Mouse (Mus musculus) lung, postnatal 0 days (tissue): Measurements from ENCODE around the gene Krt26.

Experiments
- CTCF ChIP-seq: IDR thresholded peaks from 2 replicates; pipeline ENCODE4 v1.5.1; 2016; ENCODE audit warnings: antibody characterized with exemption, mild to moderate bottlenecking
- EP300 ChIP-seq: IDR thresholded peaks from 2 replicates; pipeline ENCODE4 v1.6.1; 2016; ENCODE audit warnings: antibody characterized with exemption, mild to moderate bottlenecking, control low read depth

GRCm38 (mm10) chr11:99284011-99284410 lies 53.8 kb downstream of the Krt26 start:
- TF ChIP-seq CTCF (no peak), EP300 (no peak)
